Mouse (Mus musculus): Measurements from ENCODE around the gene Rp9.

- TF ChIP-seq CTCF (IDR thresholded peaks at IDR 0.05; ENCODE audit: borderline replicate concordance, insufficient read depth, low read depth, low read length) (no peak), POLR2A (IDR thresholded peaks at IDR 0.05; ENCODE audit: borderline replicate concordance, insufficient read depth, low read length) (no peak)
Measured at GRCm38 (mm10) chr9:22469643-22470042, at the start of gene Rp9.

Data from cerebellum, adult 2 months (tissue).